Mouse (Mus musculus): ENCODE results near the gene Csnk1g2.

Csnk1g2 gene

GRCm38 (mm10) chr10:80679556-80680259 lies 57.1 kb downstream of the Csnk1g2 start:
- no peak for DNase-seq (ENCODE audit: low read depth, low spot score)

- no peak for DNase-seq (ENCODE audit: low read depth, low spot score)
These were observed 57.6 kb downstream of the Csnk1g2 start for GRCm38 (mm10) chr10:80680260-80680696.

- DNase-seq (ENCODE audit: low read depth, low spot score): no peak
These were observed 59.4 kb downstream of the Csnk1g2 start for GRCm38 (mm10) chr10:80682003-80682402.

- no peak for DNase-seq (ENCODE audit: low read depth, low spot score)
These were observed 61.0 kb downstream of the Csnk1g2 start for GRCm38 (mm10) chr10:80683647-80684046.

GRCm38 (mm10) chr10:80684214-80684613 lies 61.6 kb downstream of the Csnk1g2 start:
- peak; percentile 77 for DNase-seq (ENCODE audit: low read depth, low spot score)

GRCm38 (mm10) chr10:80684984-80685383 lies 62.3 kb downstream of the Csnk1g2 start:
- DNase-seq (ENCODE audit: low read depth, low spot score): no peak

GRCm38 (mm10) chr10:80686617-80687016 lies 64.0 kb downstream of the Csnk1g2 start:
- DNase-seq (ENCODE audit: low read depth, low spot score): no peak

GRCm38 (mm10) chr10:80687850-80688249 lies 65.2 kb downstream of the Csnk1g2 start:
- peak; percentile 89 for DNase-seq (ENCODE audit: low read depth, low spot score)

Data from brain, adult 2 months (tissue).